Mouse (Mus musculus) heart, embryonic 12.5 days (tissue): ENCODE results near the gene Ptgis. TPM values are rescaled to one million over a fixed set of nuclear protein-coding genes. Genes with fewer than 3 reads are reported as not detected.

ENCODE experiments used
- ATAC-seq: fragments of 200-750 bp; cut with Nextera tagmentation; 2 replicates; pipeline ENCODE4 v1.8.0; 2017; ENCODE audit warnings: moderate TSS enrichment, moderate library complexity; ENCODE audit not compliant: insufficient number of reproducible peaks, low FRiP score
- H3K27ac ChIP-seq: fragments of 300-500 bp; sonication (generic); 2 replicates; pipeline ENCODE4 v1.5.1; 2016; ENCODE audit warnings: mild to moderate bottlenecking, moderate library complexity; ENCODE audit not compliant: poor library complexity, severe bottlenecking
- H3K27me3 ChIP-seq: fragments of 300-500 bp; sonication (generic); replicated peaks from 2 replicates; pipeline ENCODE4 v1.6.1; 2016; ENCODE audit warnings: mild to moderate bottlenecking, moderate library complexity
- H3K36me3 ChIP-seq: fragments of 300-500 bp; sonication (generic); 2 replicates; pipeline ENCODE4 v1.6.1; 2016; ENCODE audit warnings: mild to moderate bottlenecking, moderate library complexity
- H3K4me1 ChIP-seq: fragments of 300-500 bp; sonication (generic); replicated peaks from 2 replicates; pipeline ENCODE4 v1.6.1; 2016; ENCODE audit warnings: mild to moderate bottlenecking
- H3K4me2 ChIP-seq: fragments of 300-500 bp; sonication (generic); 2 replicates; pipeline ENCODE4 v1.6.1; 2016; ENCODE audit warnings: mild to moderate bottlenecking, moderate library complexity
- H3K4me3 ChIP-seq: fragments of 300-500 bp; sonication (generic); 2 replicates; pipeline ENCODE4 v1.5.1; 2016; ENCODE audit warnings: mild to moderate bottlenecking
- H3K9ac ChIP-seq: fragments of 300-500 bp; sonication (generic); 2 replicates; pipeline ENCODE4 v1.6.1; 2016; ENCODE audit warnings: mild to moderate bottlenecking, moderate library complexity
- H3K9me3 ChIP-seq: fragments of 300-500 bp; sonication (generic); replicated peaks from 2 replicates; pipeline ENCODE4 v1.6.1; 2016; ENCODE audit warnings: mild to moderate bottlenecking, moderate library complexity
- WGBS: fragments of 180-500 bp; shearing (Covaris S2); methylation state at CpG from one replicate; pipeline ENCODE4 v1.1.7; 2016; 5-methylcytosine and 5-hydroxymethylcytosine counted together
- polyA plus RNA-seq: library from polyadenylated mRNA; unstranded; fragments of >200 nt; fragmentation: Nextera tagmentation; extraction: Ambion mirVana; gene quantifications from 2 replicates; pipeline ENCODE4 v1.2.1, GENCODE M21; 2016

The Ptgis gene
- polyA plus RNA-seq, 1 experiment from 2014 or later, result 22.9 TPM

DNA sequence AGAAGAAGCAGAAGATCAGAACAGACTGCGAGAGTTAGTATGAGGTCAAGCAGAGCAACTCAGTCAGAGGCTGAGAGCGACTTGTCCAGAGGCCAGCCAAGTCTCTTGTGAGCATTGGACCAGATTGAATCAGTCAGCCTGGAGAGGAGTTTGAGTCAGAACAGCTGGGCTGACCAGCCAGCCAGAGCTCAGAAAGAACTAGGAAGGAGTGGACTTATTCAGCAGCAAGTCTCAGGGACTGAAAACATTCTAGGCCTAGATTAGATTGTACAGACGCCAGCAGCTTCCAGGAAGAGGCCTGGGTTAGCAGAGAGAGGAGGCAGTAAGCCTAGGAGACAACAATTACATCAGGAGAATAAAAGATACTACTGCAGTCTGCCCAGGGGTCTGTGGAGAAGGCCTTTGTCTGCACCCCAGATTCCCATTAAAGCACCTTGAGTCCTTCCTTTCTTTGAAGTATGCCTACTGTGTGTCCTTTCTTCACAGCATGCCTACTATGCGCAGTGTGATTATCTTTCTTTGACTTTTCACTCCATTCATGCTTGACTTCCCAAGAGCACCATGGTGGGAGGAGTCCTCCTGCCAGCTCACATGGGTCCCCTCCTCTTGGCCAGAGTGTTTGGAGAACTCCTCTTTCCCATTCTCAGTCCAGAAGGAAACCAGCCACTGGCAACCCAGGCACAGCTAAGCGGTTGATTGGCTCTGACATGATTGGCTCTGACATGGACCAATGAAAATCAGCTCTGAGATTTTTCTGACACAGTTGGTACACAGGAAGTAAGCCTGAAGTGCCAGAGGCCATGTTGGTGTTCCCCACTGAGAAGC is 67.1 kb downstream of the Ptgis start:
- peaks cover 4% of the 10 kb centered on the region for H3K4me1 ChIP-seq
- H3K4me3 ChIP-seq, result no peak overlapping the region
- WGBS, result 62% methylated on average over 5 of the region's 5 CpGs
- no peak overlapping the region for H3K9ac ChIP-seq
- H3K36me3 ChIP-seq, result no peaks in the 10 kb centered on the region
- H3K27ac ChIP-seq, result peak overlapping the region; percentile 10; the same call in 1 of the 2 replicates
- peaks cover 6% of the 10 kb centered on the region; the same call in 1 of the 2 replicates for H3K9me3 ChIP-seq
- H3K27me3 ChIP-seq, result peaks cover 12% of the 10 kb centered on the region; the same call in 1 of the 2 replicates
- H3K4me2 ChIP-seq, result no peak overlapping the region
- no peak for ATAC-seq

DNA sequence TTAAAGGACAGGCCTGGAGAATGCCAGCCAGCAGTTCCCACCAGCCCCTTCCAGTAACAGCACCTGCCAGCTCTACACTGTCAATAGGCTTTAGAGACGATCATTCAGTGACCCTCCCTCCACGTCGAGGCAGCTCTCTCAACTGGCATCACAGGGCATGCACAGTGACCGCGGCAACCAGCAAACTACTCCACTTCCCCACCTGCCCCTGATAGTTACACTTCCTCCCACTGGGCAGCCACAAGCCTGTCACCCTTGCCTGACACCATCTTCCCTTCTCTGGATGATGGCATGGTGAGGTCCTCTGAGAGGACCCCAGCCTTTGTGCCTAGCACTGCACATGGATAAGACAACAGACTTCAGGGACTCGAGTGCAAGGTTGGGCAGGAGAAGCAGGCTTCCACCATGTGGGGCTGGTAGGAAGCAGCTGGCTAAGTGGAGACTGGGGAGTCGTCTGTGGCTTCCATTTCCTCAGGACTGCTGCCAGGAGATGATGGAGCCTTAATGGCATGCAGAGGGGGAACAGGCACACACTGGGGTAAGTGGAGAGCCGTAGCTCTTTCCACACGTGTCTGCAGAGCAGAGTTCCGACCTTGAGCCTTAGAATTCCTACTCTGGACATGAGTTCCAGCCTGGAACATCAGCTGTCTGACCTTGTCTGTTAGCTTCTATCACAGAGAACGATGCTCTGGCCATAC is 72.7 kb downstream of the Ptgis start:
- WGBS, result 41% methylated on average over 11 of the region's 11 CpGs
- no peaks in the 10 kb centered on the region for H3K36me3 ChIP-seq
- H3K9me3 ChIP-seq, result 0 out of 2 replicates have a peak, but pooled peaks cover under 1% of the 10 kb centered on the region
- no peak overlapping the region for H3K4me3 ChIP-seq
- H3K4me2 ChIP-seq, result no peak overlapping the region
- ATAC-seq, result peak; percentile 41
- no peaks in the 10 kb centered on the region; the same call in 1 of the 2 replicates for H3K27me3 ChIP-seq
- H3K27ac ChIP-seq, result no peak overlapping the region
- H3K9ac ChIP-seq, result no peak overlapping the region
- H3K4me1 ChIP-seq, result peaks cover 16% of the 10 kb centered on the region

DNA sequence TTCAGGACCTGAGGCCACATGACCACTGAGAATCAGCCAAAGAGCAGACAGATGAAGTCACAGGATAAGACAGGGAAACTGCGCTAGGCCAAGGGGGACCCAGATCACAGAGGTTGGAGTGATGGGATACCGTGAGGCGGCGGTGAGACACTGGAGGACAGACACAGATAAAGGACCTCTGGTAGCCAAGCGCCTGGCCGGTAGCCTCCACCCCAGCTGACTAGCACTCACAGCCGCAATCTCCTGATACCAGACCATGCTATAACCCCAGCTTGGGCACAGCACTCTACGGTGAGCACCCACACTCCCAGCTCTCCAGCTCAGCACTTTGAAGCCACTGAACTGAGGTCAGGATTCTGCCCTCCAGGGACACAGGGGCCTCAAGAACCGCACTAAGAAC is 76.8 kb downstream of the Ptgis start:
- WGBS, result 69% methylated on average over 9 of the region's 9 CpGs
- H3K4me3 ChIP-seq, result no peak overlapping the region

DNA sequence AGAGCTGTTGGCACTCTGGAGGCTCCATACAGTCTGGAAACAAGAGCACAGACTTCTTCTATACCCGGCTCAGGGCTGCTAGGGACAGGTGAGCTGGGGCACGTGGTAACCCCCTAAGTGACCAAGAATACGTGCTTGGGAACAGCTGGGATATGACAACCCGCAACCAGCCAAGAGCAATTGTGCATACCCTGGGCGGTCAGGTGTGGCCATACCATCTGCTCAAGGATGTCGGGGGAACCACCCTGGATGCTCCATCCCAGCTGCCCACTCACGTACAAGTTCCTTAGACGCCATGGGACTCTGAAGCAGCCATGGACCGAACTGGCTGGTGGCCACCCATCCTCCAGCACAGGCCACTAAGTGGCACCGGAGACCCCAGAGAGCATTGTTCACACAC is 77.3 kb downstream of the Ptgis start:
- no peak; the same call in 1 of the 2 replicates for ATAC-seq
- Histone ChIP-seq H3K27ac (0 out of 2 replicates have a peak overlapping the region, but pooled peaks have one; percentile 19), H3K27me3 (no peaks in the 10 kb centered on the region), H3K4me3 (no peak overlapping the region), H3K4me1 (peaks cover 15% of the 10 kb centered on the region), H3K9ac (no peak overlapping the region), H3K9me3 (peaks cover 9% of the 10 kb centered on the region), H3K36me3 (no peaks in the 10 kb centered on the region), H3K4me2 (no peak overlapping the region)
- WGBS, result 90% methylated on average over 10 of the region's 10 CpGs

More for the DNA sequence above, 76.8 kb downstream of the Ptgis start:
- H3K9ac ChIP-seq, result no peak overlapping the region
- no peak for ATAC-seq
- H3K4me2 ChIP-seq, result no peak overlapping the region
- no peak overlapping the region for H3K27ac ChIP-seq
- H3K27me3 ChIP-seq, result no peaks in the 10 kb centered on the region
- no peaks in the 10 kb centered on the region for H3K36me3 ChIP-seq
- H3K4me1 ChIP-seq, result peaks cover 19% of the 10 kb centered on the region
- H3K9me3 ChIP-seq, result peaks cover 9% of the 10 kb centered on the region

DNA sequence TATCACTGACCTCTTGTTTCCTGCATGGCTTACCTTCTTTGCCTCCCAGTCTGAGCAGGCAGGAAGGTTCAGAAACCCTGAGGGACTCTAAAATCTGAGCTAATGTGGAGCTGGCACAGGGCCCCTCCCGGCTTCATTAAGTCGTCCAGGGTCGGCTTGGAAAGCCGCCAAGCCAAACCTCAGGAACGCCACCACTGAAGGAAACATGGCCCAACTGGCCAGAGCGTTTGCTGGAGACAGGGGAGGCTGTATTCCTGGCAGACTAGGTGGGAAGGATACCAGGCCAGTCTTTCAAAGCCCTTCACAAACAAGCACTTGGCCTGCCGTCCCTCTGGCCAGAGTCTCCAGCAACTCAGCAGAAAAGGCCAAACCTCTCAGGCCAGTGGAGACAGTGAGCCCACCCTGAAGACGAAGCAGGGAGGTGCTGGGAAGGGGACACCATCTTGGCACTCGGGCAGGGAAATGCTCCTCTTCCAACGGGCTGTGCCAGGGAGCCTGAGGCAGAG is 77.8 kb downstream of the Ptgis start:
- 60% methylated on average over 10 of the region's 10 CpGs for WGBS
- Histone ChIP-seq H3K9me3 (peaks cover 9% of the 10 kb centered on the region), H3K27ac (0 out of 2 replicates have a peak overlapping the region, but pooled peaks have one; percentile 19), H3K4me2 (no peak overlapping the region), H3K4me1 (peaks cover 9% of the 10 kb centered on the region), H3K4me3 (no peak overlapping the region), H3K36me3 (no peaks in the 10 kb centered on the region), H3K9ac (no peak overlapping the region), H3K27me3 (peaks cover 6% of the 10 kb centered on the region; the same call in 1 of the 2 replicates)
- ATAC-seq, result no peak

DNA sequence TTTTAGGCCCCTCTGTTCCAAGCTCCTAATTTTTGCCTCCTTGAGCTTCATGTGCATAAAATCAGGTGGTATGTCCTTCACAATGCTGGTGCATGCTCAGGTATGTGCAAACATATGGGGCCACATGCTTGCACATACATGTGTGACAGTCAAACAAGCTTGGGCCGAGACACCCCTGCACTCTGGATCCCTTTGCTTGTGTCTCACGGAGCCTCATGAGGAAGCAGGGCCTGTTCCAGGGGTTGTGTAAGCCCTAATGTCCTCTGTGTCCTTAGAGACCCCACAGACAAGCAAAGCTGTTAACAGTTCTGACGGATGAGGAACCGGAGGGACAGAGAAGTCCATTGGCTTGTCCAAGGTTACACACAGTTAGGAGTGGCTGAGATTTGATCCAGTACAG is 80.7 kb downstream of the Ptgis start:
- H3K4me3 ChIP-seq, result no peak overlapping the region
- ATAC-seq, result no peak
- whole genome bisulfite sequencing, result 79% methylated on average over 4 of the region's 4 CpGs

DNA sequence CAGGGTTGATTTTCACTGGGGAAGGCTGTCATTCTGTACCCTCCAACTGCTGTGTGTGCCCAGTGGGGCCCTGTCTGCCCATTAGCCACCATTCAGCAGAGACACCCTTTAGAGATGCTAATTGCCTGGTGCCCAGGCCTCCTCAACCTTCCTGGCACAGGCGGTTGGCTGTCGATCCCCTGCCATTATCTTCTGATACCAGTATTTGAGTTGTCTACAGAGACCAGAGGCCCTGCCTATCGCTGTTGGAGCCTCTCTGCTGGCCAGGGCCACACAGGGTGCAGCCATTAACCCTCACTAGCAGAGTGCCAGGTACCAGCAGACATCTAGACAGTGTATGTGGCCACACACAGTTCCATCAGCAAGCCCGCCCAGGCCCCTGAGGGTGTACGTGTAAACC is 81.6 kb downstream of the Ptgis start:
- no peak overlapping the region for H3K9ac ChIP-seq
- H3K4me1 ChIP-seq, result peaks cover 29% of the 10 kb centered on the region
- H3K27me3 ChIP-seq, result peaks cover 17% of the 10 kb centered on the region; the same call in 1 of the 2 replicates
- no peak overlapping the region for H3K4me2 ChIP-seq
- no peaks in the 10 kb centered on the region for H3K36me3 ChIP-seq
- H3K4me3 ChIP-seq, result no peak overlapping the region
- H3K27ac ChIP-seq, result no peak overlapping the region
- no peak for ATAC-seq
- whole genome bisulfite sequencing, result 78% methylated on average over 5 of the region's 5 CpGs
- H3K9me3 ChIP-seq, result peaks cover 9% of the 10 kb centered on the region

More for the DNA sequence above, 80.7 kb downstream of the Ptgis start:
- H3K27ac ChIP-seq, result no peak overlapping the region
- H3K9ac ChIP-seq, result no peak overlapping the region
- H3K27me3 ChIP-seq, result peaks cover 17% of the 10 kb centered on the region; the same call in 1 of the 2 replicates
- H3K4me1 ChIP-seq, result peaks cover 25% of the 10 kb centered on the region
- H3K36me3 ChIP-seq, result no peaks in the 10 kb centered on the region
- H3K4me2 ChIP-seq, result no peak overlapping the region
- H3K9me3 ChIP-seq, result peaks cover 9% of the 10 kb centered on the region

DNA sequence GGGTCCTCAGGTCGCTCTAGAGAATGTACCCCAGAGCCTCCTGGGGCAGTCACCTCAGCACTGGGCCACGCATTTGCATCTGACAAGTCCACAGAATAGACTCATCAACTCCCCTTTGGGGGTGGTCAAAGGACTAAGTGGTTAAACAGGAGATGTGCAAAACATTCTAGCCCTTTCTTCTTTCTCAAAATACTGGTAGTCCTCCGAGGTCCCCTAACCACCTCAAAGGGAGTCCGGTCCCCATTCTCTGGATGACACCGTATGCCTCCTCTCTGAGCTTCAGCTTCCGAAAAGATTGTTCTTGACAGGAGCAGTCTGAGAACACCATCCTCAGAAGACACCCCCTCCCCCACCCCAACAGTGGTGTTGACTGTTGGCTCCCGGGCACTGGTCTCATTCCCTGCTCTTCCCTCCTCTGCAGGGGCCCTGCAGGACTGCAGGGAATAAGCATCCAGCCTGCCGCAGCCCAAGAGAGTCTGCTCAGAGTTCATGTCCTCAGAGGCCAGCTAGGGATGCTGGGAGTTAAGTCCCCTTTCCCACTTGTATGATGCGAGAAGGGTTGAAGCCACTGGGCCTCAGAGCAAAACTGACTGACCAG is 84.2 kb downstream of the Ptgis start:
- Histone ChIP-seq H3K27ac (no peak overlapping the region), H3K9me3 (peaks cover 10% of the 10 kb centered on the region; the same call in 1 of the 2 replicates), H3K4me1 (peaks cover 22% of the 10 kb centered on the region), H3K9ac (no peak overlapping the region), H3K27me3 (peaks cover 20% of the 10 kb centered on the region; the same call in 1 of the 2 replicates), H3K4me2 (no peak overlapping the region), H3K4me3 (no peak overlapping the region), H3K36me3 (no peaks in the 10 kb centered on the region)
- no peak for ATAC-seq
- WGBS, result 37% methylated on average over 9 of the region's 9 CpGs

DNA sequence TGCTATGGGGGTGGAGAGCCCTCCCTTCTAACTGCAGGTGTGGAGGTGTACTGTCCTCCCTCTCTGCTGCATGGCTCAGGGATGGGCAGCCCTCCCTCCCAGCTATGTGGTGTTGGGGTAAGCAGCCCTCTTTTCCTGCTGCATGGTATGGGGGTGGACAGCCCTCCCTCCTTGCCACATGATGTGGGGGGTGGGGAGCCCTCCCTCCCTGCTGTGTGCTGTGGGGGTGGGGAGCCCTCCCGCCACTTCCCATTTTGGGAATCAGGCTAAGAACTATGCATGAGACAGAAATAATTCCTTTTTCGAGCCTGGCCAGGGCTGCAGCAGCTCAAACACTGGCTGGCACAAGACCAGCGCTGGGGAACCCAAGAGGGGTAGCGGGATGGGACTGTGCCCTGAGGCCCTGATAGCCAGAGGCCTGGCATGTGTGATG is 84.8 kb downstream of the Ptgis start:
- Histone ChIP-seq H3K27ac (no peak overlapping the region), H3K36me3 (no peaks in the 10 kb centered on the region), H3K4me1 (peaks cover 22% of the 10 kb centered on the region), H3K9ac (0 out of 2 replicates have a peak overlapping the region, but pooled peaks have one; percentile 1), H3K27me3 (peaks cover 20% of the 10 kb centered on the region; the same call in 1 of the 2 replicates), H3K9me3 (peaks cover 9% of the 10 kb centered on the region; the same call in 1 of the 2 replicates), H3K4me3 (no peak overlapping the region), H3K4me2 (no peak overlapping the region)
- 51% methylated on average over 4 of the region's 4 CpGs for WGBS
- 0 out of 2 replicates have a peak, but pooled peaks have one; percentile 41 for ATAC-seq

DNA sequence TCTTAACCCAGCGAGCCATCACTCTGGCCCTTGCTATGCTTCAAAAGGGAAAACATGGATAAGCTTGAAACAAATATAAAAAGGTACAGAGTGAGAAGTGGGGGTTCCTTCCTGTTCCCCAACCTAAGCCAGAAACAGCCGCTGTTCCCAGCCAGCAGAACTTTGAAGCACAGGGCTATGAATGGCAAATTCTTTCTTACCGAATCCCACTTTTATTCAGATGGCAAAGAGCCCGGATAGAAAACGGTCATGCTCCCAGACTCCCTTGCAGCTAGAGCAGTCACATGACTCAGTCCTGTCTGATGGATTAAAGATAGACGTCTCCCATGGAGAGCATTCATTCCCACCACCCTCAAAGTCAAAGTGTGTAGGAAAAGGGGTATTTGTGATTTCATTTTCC is 89.5 kb downstream of the Ptgis start:
- ATAC-seq, result no peak
- Histone ChIP-seq H3K9ac (no peak overlapping the region), H3K4me1 (peaks cover 15% of the 10 kb centered on the region), H3K36me3 (no peaks in the 10 kb centered on the region), H3K4me2 (no peak overlapping the region), H3K27ac (no peak overlapping the region), H3K27me3 (peaks cover 16% of the 10 kb centered on the region), H3K9me3 (peaks cover 9% of the 10 kb centered on the region; the same call in 1 of the 2 replicates), H3K4me3 (no peak overlapping the region)
- WGBS, result 89% methylated on average over 6 of the region's 6 CpGs
